Mouse (Mus musculus) erythroblast, embryonic 14.5 days (primary cell): ENCODE measurements around the gene Tsc22d4.

ENCODE experiments used
- GATA1 ChIP-seq: IDR thresholded peaks from 2 replicates; pipeline ENCODE4 v1.6.1; 2012; ENCODE audit warnings: low read length, inconsistent platforms, mixed read lengths
- TAL1 ChIP-seq: IDR thresholded peaks from 3 replicates; pipeline ENCODE4 v1.6.1; 2012; ENCODE audit warnings: low read length, inconsistent platforms, mixed read lengths

DNA sequence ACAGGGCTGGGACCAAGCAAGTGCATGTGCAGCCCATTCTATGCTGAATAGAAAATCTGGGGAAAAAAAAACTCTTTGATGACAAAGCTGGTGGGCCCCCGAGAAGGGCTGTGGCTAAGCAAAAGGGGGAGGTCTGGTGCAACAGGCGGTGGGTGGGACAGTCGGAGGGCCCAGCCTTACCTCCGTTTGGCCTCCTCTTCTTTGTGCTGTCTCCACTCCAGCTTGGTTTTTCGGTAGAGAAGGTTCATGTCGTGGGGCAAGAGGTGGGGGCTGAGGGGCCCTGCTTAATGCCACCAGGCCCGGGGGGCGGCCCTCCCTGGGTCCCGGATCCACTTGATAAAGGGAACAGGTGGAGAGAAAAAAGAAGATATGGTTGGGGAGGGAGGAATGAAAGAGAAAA lies 6.1 kb upstream of the Tsc22d4 start:
- TF ChIP-seq GATA1 (no peak), TAL1 (no peak)
